Mouse (Mus musculus) hindbrain, embryonic 14.5 days (tissue): ENCODE measurements at regions not wholly inside any gene's neighbourhood (a gene's known extent, or its start where the extent isn't known, plus 50 kb on each side); places are given as distances from the start of the nearest gene placed in this dataset.

Experiments used
- ATAC-seq: fragments of 200-750 bp; cut with Nextera tagmentation; 2 replicates; pipeline ENCODE4 v1.8.0; 2017; ENCODE audit warnings: moderate number of reproducible peaks, mild to moderate bottlenecking, moderate TSS enrichment, moderate library complexity; ENCODE audit not compliant: low FRiP score
- DNase-seq: peaks from one replicate; pipeline ENCODE4 v3.0.0-alpha.2; 2015; ENCODE audit warnings: low spot score
- H3K27ac ChIP-seq: fragments of 300-500 bp; sonication (generic); 2 replicates; pipeline ENCODE4 v1.5.1; 2014; ENCODE audit warnings: mild to moderate bottlenecking, moderate library complexity
- H3K27me3 ChIP-seq: fragments of 300-500 bp; sonication (generic); 2 replicates; pipeline ENCODE4 v1.6.1; 2014; ENCODE audit warnings: mild to moderate bottlenecking, low read length, mixed read lengths; ENCODE audit not compliant: control insufficient read depth, insufficient read depth
- H3K36me3 ChIP-seq: fragments of 300-500 bp; sonication (generic); replicated peaks from 2 replicates; pipeline ENCODE4 v1.6.1; 2014; ENCODE audit not compliant: control insufficient read depth, insufficient read depth
- H3K4me1 ChIP-seq: fragments of 300-500 bp; sonication (generic); replicated peaks from 2 replicates; pipeline ENCODE4 v1.6.1; 2014; ENCODE audit warnings: antibody characterized with exemption, low read length, mixed read lengths; ENCODE audit not compliant: control insufficient read depth, insufficient read depth
- H3K4me2 ChIP-seq: fragments of 300-500 bp; sonication (generic); replicated peaks from 2 replicates; pipeline ENCODE4 v1.6.1; 2014; ENCODE audit warnings: mild to moderate bottlenecking, moderate library complexity
- H3K4me3 ChIP-seq: fragments of 300-500 bp; sonication (generic); replicated peaks from 2 replicates; pipeline ENCODE4 v1.5.1; 2014; ENCODE audit warnings: mild to moderate bottlenecking, low read length
- H3K9ac ChIP-seq: fragments of 300-500 bp; sonication (generic); 2 replicates; pipeline ENCODE4 v1.6.1; 2014
- H3K9me3 ChIP-seq: fragments of 300-500 bp; sonication (generic); 2 replicates; pipeline ENCODE4 v1.6.1; 2016; ENCODE audit warnings: low read length; ENCODE audit not compliant: control insufficient read depth
- WGBS: fragments of 180-500 bp; shearing (Covaris S2); extraction: QIAGEN DNeasy Blood & Tissue Kit; methylation state at CpG from one replicate; pipeline ENCODE4 v1.1.7; 2014; 5-methylcytosine and 5-hydroxymethylcytosine counted together

- Histone ChIP-seq H3K27me3 (no peaks in the 10 kb centered on the region; the same call in 1 of the 2 replicates), H3K4me1 (peaks cover 17% of the 10 kb centered on the region), H3K4me2 (peak overlapping the region; percentile 69), H3K9ac (0 out of 2 replicates have a peak overlapping the region, but pooled peaks have one; percentile 60), H3K36me3 (no peaks in the 10 kb centered on the region), H3K27ac (no peak overlapping the region), H3K9me3 (0 out of 2 replicates have a peak, but pooled peaks cover 1% of the 10 kb centered on the region), H3K4me3 (0 out of 2 replicates have a peak overlapping the region, but pooled peaks have one; percentile 31)
- ATAC-seq (peak; percentile 59; the same call in 1 of the 2 replicates), DNase-seq (peak; percentile 58)
- 6% methylated on average over 7 of the region's 7 CpGs for WGBS
These were observed 191.8 kb upstream of the Dnajc24 start for GRCm38 (mm10) chr2:106195170-106195569.

DNA sequence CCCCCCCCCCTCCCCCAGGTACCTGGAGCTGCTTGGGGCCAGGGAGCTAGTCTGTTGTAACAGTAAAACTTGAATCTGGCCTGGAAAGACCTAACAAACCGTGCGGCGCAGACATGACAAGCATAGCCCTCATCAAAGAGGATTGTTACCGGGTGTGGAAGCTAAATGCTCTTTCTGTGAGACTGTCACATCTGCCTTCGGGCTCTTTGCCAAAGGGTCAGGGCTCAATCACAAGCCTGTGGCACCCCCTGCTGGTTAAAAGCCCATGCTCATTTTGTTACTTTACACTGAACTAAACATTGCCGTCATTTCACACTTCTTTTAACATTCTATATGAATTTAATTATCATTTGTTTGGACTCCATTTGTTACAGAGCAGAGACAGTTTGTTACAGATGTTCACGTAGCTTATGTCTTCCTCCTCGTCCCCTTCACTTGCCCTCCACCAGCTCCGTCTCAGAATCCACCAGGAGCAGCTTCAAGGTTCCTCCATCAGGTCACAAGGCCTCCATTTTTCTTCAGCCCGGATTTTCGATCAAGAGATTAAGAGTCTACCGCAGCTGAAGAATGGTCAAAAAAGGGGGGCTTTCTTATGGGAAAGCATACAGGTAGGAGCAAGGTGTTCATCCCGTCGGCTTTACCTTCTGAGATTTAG, 191.1 kb upstream of the Dnajc24 start:
- Histone ChIP-seq H3K4me2 (peak overlapping the region; percentile 69), H3K4me1 (peaks cover 17% of the 10 kb centered on the region), H3K36me3 (no peaks in the 10 kb centered on the region), H3K9me3 (no peaks in the 10 kb centered on the region), H3K27me3 (no peaks in the 10 kb centered on the region; the same call in 1 of the 2 replicates), H3K27ac (peak overlapping the region; percentile 75), H3K9ac (peak overlapping the region; percentile 60), H3K4me3 (peak overlapping the region; percentile 31)
- peak; percentile 86 for ATAC-seq
- DNase-seq, result peak; percentile 94
- WGBS, result 8% methylated on average over 14 of the region's 14 CpGs

DNA sequence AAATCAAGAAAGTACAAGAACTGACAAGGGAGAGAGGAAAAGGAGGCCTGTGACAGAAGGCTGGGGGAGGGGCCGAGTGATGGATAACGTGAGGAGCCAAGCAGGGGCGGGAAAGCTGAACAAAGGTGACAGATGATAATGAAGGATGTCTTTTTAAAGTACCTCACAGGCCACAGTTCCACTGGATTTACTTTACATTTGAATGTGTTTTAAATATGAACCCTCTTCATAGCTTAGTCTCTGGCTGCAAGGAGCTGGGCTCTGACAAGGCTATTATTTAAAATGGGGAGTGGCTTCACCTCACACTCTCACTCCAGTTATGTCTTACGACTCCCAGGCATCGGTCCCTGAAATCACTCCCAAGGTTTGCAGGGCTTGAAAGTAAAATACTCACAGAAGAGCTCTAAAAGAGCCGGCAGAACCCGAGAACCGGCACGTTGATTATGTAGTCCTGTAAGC, 190.6 kb upstream of the Dnajc24 start:
- Histone ChIP-seq H3K27ac (peak overlapping the region; percentile 75), H3K9ac (peak overlapping the region; percentile 60), H3K27me3 (no peaks in the 10 kb centered on the region; the same call in 1 of the 2 replicates), H3K9me3 (no peaks in the 10 kb centered on the region), H3K4me1 (peaks cover 17% of the 10 kb centered on the region), H3K4me3 (peak overlapping the region; percentile 31), H3K4me2 (peak overlapping the region; percentile 69), H3K36me3 (no peaks in the 10 kb centered on the region)
- no peak for DNase-seq
- peak; percentile 41 for ATAC-seq
- WGBS, result 0% methylated on average over 9 of the region's 9 CpGs

- H3K4me2 ChIP-seq, result no peak overlapping the region
- H3K27ac ChIP-seq, result no peak overlapping the region
- 14% methylated on average over 11 of the region's 11 CpGs for whole genome bisulfite sequencing
- H3K9ac ChIP-seq, result no peak overlapping the region
- H3K4me1 ChIP-seq, result peaks cover 17% of the 10 kb centered on the region
- no peaks in the 10 kb centered on the region for H3K36me3 ChIP-seq
- H3K9me3 ChIP-seq, result no peaks in the 10 kb centered on the region
- no peaks in the 10 kb centered on the region; the same call in 1 of the 2 replicates for H3K27me3 ChIP-seq
- no peak for ATAC-seq
- no peak overlapping the region for H3K4me3 ChIP-seq
- DNase-seq, result no peak
These were observed 187.4 kb upstream of the Dnajc24 start for GRCm38 (mm10) chr2:106190579-106191322.

DNA sequence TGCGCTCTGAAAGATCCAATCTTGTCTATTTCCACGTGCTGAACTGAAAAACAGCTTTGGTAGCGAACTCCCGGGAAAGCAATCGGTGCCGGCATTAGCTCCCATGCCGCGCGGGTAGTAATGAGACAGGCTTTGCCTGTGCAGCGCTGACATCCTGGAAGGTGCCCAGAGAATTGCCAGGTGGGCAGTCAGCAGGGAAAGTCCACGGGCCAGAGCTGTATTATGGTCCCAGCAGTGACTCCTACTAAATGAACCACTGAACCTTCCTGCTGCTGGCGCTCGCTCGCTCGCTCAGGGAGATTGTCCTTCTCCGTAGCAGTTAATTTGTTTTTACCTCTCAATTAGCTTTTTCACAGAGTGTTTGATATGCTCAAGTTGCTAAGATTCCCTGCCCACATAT, 180.3 kb upstream of the Dnajc24 start:
- Histone ChIP-seq H3K27me3 (no peaks in the 10 kb centered on the region), H3K27ac (no peak overlapping the region), H3K4me1 (no peaks in the 10 kb centered on the region; the same call in 1 of the 2 replicates), H3K36me3 (no peaks in the 10 kb centered on the region), H3K9ac (no peak overlapping the region), H3K4me3 (no peak overlapping the region), H3K4me2 (peak overlapping the region; percentile 41), H3K9me3 (no peaks in the 10 kb centered on the region)
- ATAC-seq (no peak), DNase-seq (no peak)
- WGBS, result 49% methylated on average over 16 of the region's 16 CpGs

- Histone ChIP-seq H3K36me3 (no peaks in the 10 kb centered on the region), H3K27ac (no peak overlapping the region), H3K27me3 (no peaks in the 10 kb centered on the region), H3K4me3 (no peak overlapping the region), H3K9me3 (no peaks in the 10 kb centered on the region), H3K4me1 (no peaks in the 10 kb centered on the region; the same call in 1 of the 2 replicates), H3K9ac (no peak overlapping the region), H3K4me2 (peak overlapping the region; percentile 41)
- DNase-seq (no peak), ATAC-seq (peak; percentile 87)
- WGBS, result 5% methylated on average over 9 of the region's 10 CpGs
These were observed 178.7 kb upstream of the Dnajc24 start for GRCm38 (mm10) chr2:106182051-106182450.

GRCm38 (mm10) chr2:106162681-106163080, 159.3 kb upstream of the Dnajc24 start:
- no peak for ATAC-seq
- no peak for DNase-seq
- Histone ChIP-seq H3K36me3 (no peaks in the 10 kb centered on the region), H3K4me2 (no peak overlapping the region), H3K4me1 (no peaks in the 10 kb centered on the region), H3K27ac (no peak overlapping the region), H3K4me3 (no peak overlapping the region), H3K27me3 (no peaks in the 10 kb centered on the region), H3K9me3 (no peaks in the 10 kb centered on the region), H3K9ac (no peak overlapping the region)
- 62% methylated on average over 4 of the region's 4 CpGs for WGBS

GRCm38 (mm10) chr2:106161877-106162276, 158.5 kb upstream of the Dnajc24 start:
- H3K9me3 ChIP-seq, result no peaks in the 10 kb centered on the region
- ATAC-seq (no peak), DNase-seq (no peak)
- no peak overlapping the region for H3K4me3 ChIP-seq
- no peak overlapping the region for H3K9ac ChIP-seq
- no peak overlapping the region for H3K27ac ChIP-seq
- H3K27me3 ChIP-seq, result no peaks in the 10 kb centered on the region
- no peaks in the 10 kb centered on the region for H3K36me3 ChIP-seq
- 23% methylated on average over 5 of the region's 5 CpGs for WGBS
- no peak overlapping the region for H3K4me2 ChIP-seq
- no peaks in the 10 kb centered on the region for H3K4me1 ChIP-seq

- Histone ChIP-seq H3K9ac (no peak overlapping the region), H3K4me2 (no peak overlapping the region), H3K27ac (no peak overlapping the region), H3K9me3 (no peaks in the 10 kb centered on the region), H3K36me3 (no peaks in the 10 kb centered on the region), H3K27me3 (no peaks in the 10 kb centered on the region), H3K4me1 (no peaks in the 10 kb centered on the region), H3K4me3 (no peak overlapping the region)
- DNase-seq (no peak), ATAC-seq (peak; percentile 24; the same call in 1 of the 2 replicates)
- WGBS, result 18% methylated on average over 3 of the region's 3 CpGs
These were observed 146.4 kb upstream of the Dnajc24 start for GRCm38 (mm10) chr2:106149701-106150100.
